Mouse (Mus musculus): ENCODE measurements around the gene Bcr. TPM values are rescaled to one million over a fixed set of nuclear protein-coding genes. Genes with fewer than 3 reads are reported as not detected.

Bcr gene
- total and polyA plus RNA-seq, 2 experiments = 7.5 to 14.7 TPM

- H3K4me1 ChIP-seq (ENCODE audit: control insufficient read depth, insufficient read depth, low read length) = no peaks in the 10 kb centered on the region
- H3K36me3 ChIP-seq (ENCODE audit: control insufficient read depth, insufficient read depth, low read length) = no peaks in the 10 kb centered on the region
- H3K79me2 ChIP-seq (ENCODE audit: control insufficient read depth, insufficient read depth, low read length) = no peaks in the 10 kb centered on the region
- no peak overlapping the region for H3K4me3 ChIP-seq (ENCODE audit: insufficient read depth, low read depth, low read length)
- no peaks in the 10 kb centered on the region for H3K27me3 ChIP-seq (ENCODE audit: control insufficient read depth, insufficient read depth, low read length)
- TF ChIP-seq CTCF (IDR thresholded peaks at IDR 0.05; ENCODE audit: low read depth, low read length) (no peak), POLR2A (IDR thresholded peaks at IDR 0.05; ENCODE audit: extremely low read depth, insufficient read depth, low read length) (no peak)
- 97% methylated on average over 1 of the region's 1 CpGs for WGBS
- H3K9ac ChIP-seq (ENCODE audit: low read depth, low read length) = no peak overlapping the region
- H3K27ac ChIP-seq (replicated peaks; ENCODE audit: insufficient read depth, low read depth, low read length) = no peak overlapping the region
- no peak for DNase-seq (ENCODE audit: extremely low read depth, low read depth, low spot score)
Observed at GRCm38 (mm10) chr10:75197817-75198216, 137.4 kb downstream of the Bcr start.

DNA sequence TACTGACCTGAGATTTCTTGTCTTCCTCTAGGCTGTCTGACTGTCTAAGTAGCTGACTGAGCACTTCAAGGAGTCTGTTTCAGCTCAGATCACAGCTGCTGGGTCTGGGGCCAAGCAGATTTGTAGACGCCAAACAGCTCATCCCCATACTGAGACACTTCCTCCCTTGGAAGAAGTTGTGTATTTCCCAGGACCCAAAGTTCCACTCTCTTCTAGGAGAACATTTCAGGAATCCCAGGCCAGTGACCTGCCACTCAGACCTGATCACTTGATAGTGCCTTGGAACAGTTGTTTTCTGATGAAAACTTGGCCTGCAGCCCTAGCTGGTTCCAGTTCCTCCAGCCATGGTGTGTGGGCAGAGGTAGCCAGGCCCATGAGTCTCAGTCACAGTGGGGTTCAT, 140.3 kb downstream of the Bcr start:
- Histone ChIP-seq H3K27me3 (ENCODE audit: control insufficient read depth, insufficient read depth, low read length) (no peaks in the 10 kb centered on the region), H3K9ac (ENCODE audit: low read depth, low read length) (no peak overlapping the region), H3K27ac (replicated peaks; ENCODE audit: insufficient read depth, low read depth, low read length) (no peak overlapping the region), H3K4me1 (ENCODE audit: control insufficient read depth, insufficient read depth, low read length) (no peaks in the 10 kb centered on the region), H3K79me2 (ENCODE audit: control insufficient read depth, insufficient read depth, low read length) (no peaks in the 10 kb centered on the region), H3K36me3 (ENCODE audit: control insufficient read depth, insufficient read depth, low read length) (no peaks in the 10 kb centered on the region), H3K4me3 (ENCODE audit: insufficient read depth, low read depth, low read length) (no peak overlapping the region)
- DNase-seq (ENCODE audit: extremely low read depth, low read depth, low spot score) = no peak
- 74% methylated on average over 1 of the region's 1 CpGs for WGBS
- TF ChIP-seq CTCF (IDR thresholded peaks at IDR 0.05; ENCODE audit: low read depth, low read length) (no peak), POLR2A (IDR thresholded peaks at IDR 0.05; ENCODE audit: extremely low read depth, insufficient read depth, low read length) (no peak)

DNA sequence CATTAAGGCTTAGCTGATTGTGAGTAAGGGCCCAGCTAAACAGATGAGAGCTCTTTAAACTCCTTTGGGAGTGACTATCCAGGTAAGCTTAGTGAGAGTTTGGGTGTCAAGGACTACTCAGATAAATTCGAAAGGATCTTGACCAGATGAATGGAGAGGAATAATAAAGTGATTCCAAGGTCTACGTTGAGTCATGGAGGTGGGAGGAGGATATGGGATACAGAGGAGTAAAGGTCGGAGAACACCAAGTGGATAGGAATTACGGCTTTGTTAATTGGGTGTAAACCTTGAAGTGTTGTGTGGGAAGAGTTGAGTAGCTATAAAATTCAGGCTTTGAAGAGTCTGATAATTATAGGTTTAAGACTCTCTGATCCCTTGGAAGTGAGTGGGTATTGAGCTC, 145.8 kb downstream of the Bcr start:
- Histone ChIP-seq H3K4me3 (ENCODE audit: insufficient read depth, low read depth, low read length) (no peak overlapping the region), H3K36me3 (ENCODE audit: control insufficient read depth, insufficient read depth, low read length) (no peaks in the 10 kb centered on the region), H3K27me3 (ENCODE audit: control insufficient read depth, insufficient read depth, low read length) (no peaks in the 10 kb centered on the region), H3K79me2 (ENCODE audit: control insufficient read depth, insufficient read depth, low read length) (no peaks in the 10 kb centered on the region), H3K9ac (ENCODE audit: low read depth, low read length) (no peak overlapping the region), H3K4me1 (ENCODE audit: control insufficient read depth, insufficient read depth, low read length) (no peaks in the 10 kb centered on the region), H3K27ac (replicated peaks; ENCODE audit: insufficient read depth, low read depth, low read length) (no peak overlapping the region)
- TF ChIP-seq POLR2A (IDR thresholded peaks at IDR 0.05; ENCODE audit: extremely low read depth, insufficient read depth, low read length) (no peak), CTCF (IDR thresholded peaks at IDR 0.05; ENCODE audit: low read depth, low read length) (no peak)
- DNase-seq (ENCODE audit: extremely low read depth, low read depth, low spot score) = no peak
- 78% methylated on average over 4 of the region's 4 CpGs for WGBS

GRCm38 (mm10) chr10:75210841-75211240, 150.4 kb downstream of the Bcr start:
- Histone ChIP-seq H3K9ac (ENCODE audit: low read depth, low read length) (no peak overlapping the region), H3K4me1 (ENCODE audit: control insufficient read depth, insufficient read depth, low read length) (peaks cover 5% of the 10 kb centered on the region; the same call in 1 of the 2 replicates), H3K27ac (replicated peaks; ENCODE audit: insufficient read depth, low read depth, low read length) (no peak overlapping the region), H3K4me3 (ENCODE audit: insufficient read depth, low read depth, low read length) (no peak overlapping the region), H3K27me3 (ENCODE audit: control insufficient read depth, insufficient read depth, low read length) (no peaks in the 10 kb centered on the region), H3K79me2 (ENCODE audit: control insufficient read depth, insufficient read depth, low read length) (peaks cover 7% of the 10 kb centered on the region; the same call in 1 of the 2 replicates), H3K36me3 (ENCODE audit: control insufficient read depth, insufficient read depth, low read length) (no peaks in the 10 kb centered on the region)
- no peak for TF ChIP-seq CTCF (IDR thresholded peaks at IDR 0.05; ENCODE audit: low read depth, low read length)
- no peak for TF ChIP-seq POLR2A (IDR thresholded peaks at IDR 0.05; ENCODE audit: extremely low read depth, insufficient read depth, low read length)
- 86% methylated on average over 3 of the region's 3 CpGs for WGBS
- no peak for DNase-seq (ENCODE audit: extremely low read depth, low read depth, low spot score)

DNA sequence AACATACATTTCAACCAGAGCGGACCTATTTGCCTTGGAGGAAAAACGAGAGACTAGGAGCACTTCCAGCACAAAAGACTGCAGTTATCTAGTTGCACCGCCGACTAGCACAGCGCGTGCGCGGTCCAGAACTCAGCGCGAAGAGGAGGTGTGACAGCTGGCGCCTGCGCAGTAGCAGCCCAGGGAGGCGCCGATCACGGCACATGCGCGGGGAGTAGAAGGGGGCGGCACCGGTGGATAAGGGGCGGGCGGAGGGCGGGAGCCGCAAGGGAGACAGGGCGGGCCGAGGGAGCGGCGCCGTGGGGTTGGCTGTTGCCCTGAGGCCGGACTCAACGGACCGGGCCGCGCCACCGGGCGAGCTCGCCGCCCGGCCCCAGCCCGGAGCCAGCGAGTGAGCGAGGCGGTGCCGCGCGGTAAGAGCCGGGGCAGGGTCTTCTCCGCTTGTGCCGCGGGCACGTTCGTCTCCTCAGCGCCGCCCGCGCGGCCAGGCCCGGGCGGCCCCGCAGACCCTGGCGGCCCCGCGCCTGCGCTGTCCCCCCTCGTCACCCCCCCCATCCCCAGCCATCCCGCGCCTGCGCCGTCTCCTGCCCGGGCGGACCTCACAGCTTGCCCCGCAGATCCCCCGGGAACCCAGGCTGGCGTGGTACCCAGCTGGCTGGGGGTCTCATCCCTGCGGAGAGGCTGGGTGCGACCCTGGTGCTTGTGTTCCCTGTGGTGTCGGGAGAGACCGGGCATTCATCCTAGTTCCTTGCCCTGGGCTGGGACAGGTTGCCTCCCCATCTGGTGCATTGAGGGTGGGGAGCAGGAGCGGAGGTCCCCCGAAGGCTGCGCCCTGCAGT, 151.6 kb downstream of the Bcr start, which contains the start of gene Specc1l:
TSS of gene Specc1l (plus strand) at position 267 of the 839 bp plus-strand sequence.
- WGBS = under 1% methylated on average over 79 of the region's 80 CpGs
- Histone ChIP-seq H3K36me3 (ENCODE audit: control insufficient read depth, insufficient read depth, low read length) (no peaks in the 10 kb centered on the region), H3K27ac (replicated peaks; ENCODE audit: insufficient read depth, low read depth, low read length) (peak within 1 kb of the TSS; percentile 87), H3K9ac (ENCODE audit: low read depth, low read length) (peak within 1 kb of the TSS; percentile 93), H3K4me3 (ENCODE audit: insufficient read depth, low read depth, low read length) (peak within 1 kb of the TSS; percentile 99), H3K4me1 (ENCODE audit: control insufficient read depth, insufficient read depth, low read length) (peaks cover 5% of the 10 kb centered on the region; the same call in 1 of the 2 replicates), H3K79me2 (ENCODE audit: control insufficient read depth, insufficient read depth, low read length) (peaks cover 7% of the 10 kb centered on the region; the same call in 1 of the 2 replicates), H3K27me3 (ENCODE audit: control insufficient read depth, insufficient read depth, low read length) (no peaks in the 10 kb centered on the region)
- TF ChIP-seq CTCF (IDR thresholded peaks at IDR 0.05; ENCODE audit: low read depth, low read length) (no peak), POLR2A (IDR thresholded peaks at IDR 0.05; ENCODE audit: extremely low read depth, insufficient read depth, low read length) (peak; percentile 69)
- DNase-seq (ENCODE audit: extremely low read depth, low read depth, low spot score) = peak; percentile 83

DNA sequence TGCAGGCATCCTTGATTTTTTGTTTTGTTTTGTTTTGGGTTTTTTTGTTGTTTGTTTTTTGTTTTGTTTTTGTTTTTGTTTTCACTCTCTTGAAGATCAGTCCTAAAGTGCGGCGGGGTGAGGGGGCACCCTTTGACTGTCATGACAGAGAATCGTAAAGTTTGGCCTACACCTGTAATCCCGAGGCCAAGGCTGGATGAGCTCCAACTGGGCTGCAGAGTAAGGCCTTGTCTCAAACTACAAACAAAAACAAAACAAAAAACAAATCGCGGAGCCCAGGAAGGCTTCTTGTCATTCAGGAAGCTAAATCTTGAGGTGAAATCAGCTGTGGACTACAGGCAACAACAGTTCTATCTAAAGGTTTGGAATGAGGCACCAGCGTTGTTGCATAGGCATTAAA, 152.6 kb downstream of the Bcr start:
- Histone ChIP-seq H3K79me2 (ENCODE audit: control insufficient read depth, insufficient read depth, low read length) (peaks cover 10% of the 10 kb centered on the region; the same call in 1 of the 2 replicates), H3K27me3 (ENCODE audit: control insufficient read depth, insufficient read depth, low read length) (no peaks in the 10 kb centered on the region), H3K9ac (ENCODE audit: low read depth, low read length) (no peak overlapping the region; the same call in 1 of the 2 replicates), H3K4me1 (ENCODE audit: control insufficient read depth, insufficient read depth, low read length) (peaks cover 5% of the 10 kb centered on the region; the same call in 1 of the 2 replicates), H3K4me3 (ENCODE audit: insufficient read depth, low read depth, low read length) (peak overlapping the region; percentile 0; the same call in 1 of the 2 replicates), H3K36me3 (ENCODE audit: control insufficient read depth, insufficient read depth, low read length) (no peaks in the 10 kb centered on the region), H3K27ac (replicated peaks; ENCODE audit: insufficient read depth, low read depth, low read length) (no peak overlapping the region)
- WGBS = 12% methylated on average over 7 of the region's 7 CpGs
- DNase-seq (ENCODE audit: extremely low read depth, low read depth, low spot score) = peak; percentile 64
- TF ChIP-seq POLR2A (IDR thresholded peaks at IDR 0.05; ENCODE audit: extremely low read depth, insufficient read depth, low read length) = no peak
- no peak for TF ChIP-seq CTCF (IDR thresholded peaks at IDR 0.05; ENCODE audit: low read depth, low read length)

All from liver, adult 2 months (tissue).